Mouse (Mus musculus): Measurements from ENCODE around the gene Dhdh. TPM values are rescaled to one million over a fixed set of nuclear protein-coding genes. Genes with fewer than 3 reads are reported as not detected.
"Not testable (repeated sequence)": the region's sequence is repeated elsewhere in the genome, so short reads cannot be mapped to it uniquely, and the experiment has no call there.

The Dhdh gene
- polyA plus RNA-seq, 1 experiment from 2014 or later = 1.5 TPM

DNA sequence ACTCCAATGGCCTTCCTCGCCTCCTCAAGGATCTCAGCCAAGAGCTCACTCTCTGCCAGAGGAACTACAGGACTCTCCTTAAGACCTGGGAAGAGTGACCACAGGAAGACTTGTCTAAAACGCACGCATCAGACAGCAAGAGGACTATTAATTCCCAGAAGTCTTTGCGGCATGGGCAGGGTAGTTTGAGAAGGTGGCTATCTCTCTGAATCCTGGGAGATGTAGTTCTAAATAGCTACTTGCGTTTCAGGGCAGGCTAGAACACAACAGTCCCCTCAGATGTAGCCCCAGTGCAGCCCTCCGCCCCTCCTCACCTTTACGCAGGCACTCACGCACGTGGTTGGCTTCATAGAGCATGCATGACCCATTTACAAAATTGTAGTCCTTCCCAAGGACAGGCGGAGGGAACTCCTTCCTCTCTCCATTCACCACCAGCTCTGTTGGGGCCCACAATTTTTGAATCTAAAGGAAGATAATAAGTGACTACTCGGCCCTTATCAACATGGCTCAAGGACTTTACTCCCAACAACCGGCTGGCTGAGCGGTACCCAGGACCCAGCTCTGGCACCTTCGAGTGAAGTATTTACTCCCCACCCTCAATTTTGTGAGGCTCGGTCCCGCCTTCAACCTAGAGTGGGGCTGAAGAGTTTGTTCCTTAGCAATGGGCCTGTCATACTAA, 13.2 kb downstream of the Dhdh start:
- DNase-seq (ENCODE audit: low spot score) = no peak

DNA sequence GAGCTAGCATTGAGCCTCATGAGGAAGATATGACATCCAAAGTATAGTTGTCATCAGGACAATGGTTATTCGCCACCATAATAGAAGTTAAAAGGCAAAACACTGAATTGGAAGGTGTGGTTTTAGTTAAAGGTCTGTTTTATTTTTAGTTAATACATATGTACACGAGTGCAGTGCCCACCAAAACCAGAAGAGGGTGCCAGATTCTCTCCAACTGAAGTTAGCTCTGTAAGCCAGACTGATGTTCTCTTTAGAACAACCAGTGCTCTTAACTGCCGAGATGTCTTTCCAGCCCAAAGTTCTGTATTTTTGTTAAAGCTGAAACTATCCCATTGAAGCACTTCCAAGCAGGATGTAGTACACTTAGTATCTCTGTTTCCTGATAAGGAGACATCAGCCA, 17.7 kb downstream of the Dhdh start:
- DNase-seq (ENCODE audit: low spot score) = peak; percentile 77

GRCm38 (mm10) chr7:45467090-45467670, 21.4 kb downstream of the Dhdh start:
- no peak for DNase-seq (ENCODE audit: low spot score)

DNA sequence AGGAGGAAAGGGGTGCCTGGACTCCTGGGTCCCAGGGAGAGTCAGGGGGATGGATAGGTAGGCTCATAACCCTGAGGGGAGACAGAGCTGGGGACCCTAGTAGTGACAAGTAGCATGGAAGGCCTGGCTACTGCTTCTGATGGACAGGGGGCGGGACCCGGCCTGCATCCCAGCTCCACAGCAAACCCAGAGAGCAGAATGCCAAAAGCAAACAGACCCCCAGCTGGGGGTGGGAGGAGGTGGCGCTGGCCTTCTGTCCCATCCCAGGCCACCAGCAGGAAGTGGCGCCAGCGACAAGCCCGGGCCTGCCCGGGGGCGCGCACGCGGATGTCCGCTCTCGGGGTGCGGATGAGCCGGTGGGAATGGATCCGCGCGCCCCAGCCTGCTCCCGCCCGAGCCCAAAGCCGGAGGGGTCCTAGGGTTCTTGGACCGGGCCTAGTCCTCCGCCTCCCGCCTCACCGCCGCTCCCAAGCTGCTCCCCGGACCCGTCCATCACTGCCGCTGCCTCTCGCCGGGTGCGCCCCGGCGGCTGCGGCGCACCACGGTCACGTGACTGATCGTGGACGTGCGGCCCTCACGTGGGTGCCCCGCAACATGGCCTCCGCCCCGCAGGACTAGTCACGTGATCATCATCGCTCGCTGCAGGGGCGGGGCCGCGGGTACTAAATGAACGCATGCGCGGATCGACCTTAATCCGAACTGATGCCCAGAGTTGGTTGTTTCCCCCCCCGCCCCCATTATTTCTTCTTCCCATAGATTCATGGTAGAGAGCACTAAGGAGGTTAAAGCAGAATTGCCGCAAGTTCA, 22.1 kb downstream of the Dhdh start, which contains the start of gene Bax:
Gene Bax (minus strand): TSS at position 616 of the 807 bp plus-strand sequence.
- DNase-seq (ENCODE audit: low spot score) = peak; percentile 95

GRCm38 (mm10) chr7:45465549-45465948, 23.1 kb downstream of the Dhdh start:
- no peak for DNase-seq (ENCODE audit: low spot score)

DNA sequence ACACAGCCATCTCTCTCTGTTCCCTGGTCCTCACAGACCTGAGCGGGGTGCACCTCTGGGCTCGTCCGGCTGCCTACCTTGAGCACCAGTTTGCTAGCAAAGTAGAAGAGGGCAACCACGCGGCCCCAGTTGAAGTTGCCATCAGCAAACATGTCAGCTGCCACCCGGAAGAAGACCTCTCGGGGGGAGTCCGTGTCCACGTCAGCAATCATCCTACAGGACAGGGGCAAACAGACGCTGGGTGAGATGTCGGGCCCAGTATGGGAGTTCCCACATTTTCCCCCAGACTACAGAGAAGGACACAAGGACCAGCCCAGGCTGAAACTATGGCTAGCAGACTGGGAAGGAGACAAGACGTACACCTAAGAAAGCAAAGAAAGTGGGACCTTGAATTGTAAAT, 23.5 kb downstream of the Dhdh start:
- DNase-seq (ENCODE audit: low spot score) = no peak

DNA sequence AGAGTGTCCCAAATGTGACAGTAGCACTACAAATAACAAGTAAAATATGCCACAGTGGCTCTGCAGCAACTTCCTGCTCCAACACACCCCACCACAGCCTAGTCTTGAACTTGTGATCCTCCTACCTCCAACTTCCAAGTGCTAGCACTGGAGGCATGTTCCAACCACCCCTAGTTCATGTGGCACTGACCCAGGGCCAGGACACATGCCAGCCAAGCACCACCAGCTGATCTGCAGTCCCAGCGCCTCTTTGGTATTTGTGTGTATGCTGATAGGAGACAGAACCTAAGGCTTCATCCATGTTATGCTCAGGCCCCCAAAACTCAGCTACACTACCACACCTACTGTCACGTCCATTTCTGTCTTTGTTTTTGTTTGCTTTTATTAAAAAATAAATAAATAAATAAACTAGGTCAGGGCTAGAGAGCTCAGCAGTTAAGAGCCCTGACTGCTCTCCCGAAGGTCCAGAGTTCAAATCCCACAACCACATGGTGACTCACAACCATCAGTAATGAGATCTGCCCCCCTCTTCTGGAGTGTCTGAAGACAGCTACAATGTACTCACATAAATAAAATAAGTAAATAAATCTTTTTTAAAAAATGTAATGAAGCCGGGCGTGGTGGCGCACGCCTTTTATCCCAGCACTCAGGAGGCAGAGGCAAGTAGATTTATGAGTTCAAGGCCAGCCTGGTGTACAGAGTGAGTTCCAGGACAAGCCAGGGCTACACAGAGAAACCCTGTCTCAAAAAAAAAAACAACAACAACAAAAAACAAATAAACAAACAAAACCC, 24.4 kb downstream of the Dhdh start:
- DNase-seq (ENCODE audit: low spot score) = no peak

GRCm38 (mm10) chr7:45462868-45463267, 25.7 kb downstream of the Dhdh start:
- DNase-seq (ENCODE audit: low spot score) = not testable (repeated sequence)

DNA sequence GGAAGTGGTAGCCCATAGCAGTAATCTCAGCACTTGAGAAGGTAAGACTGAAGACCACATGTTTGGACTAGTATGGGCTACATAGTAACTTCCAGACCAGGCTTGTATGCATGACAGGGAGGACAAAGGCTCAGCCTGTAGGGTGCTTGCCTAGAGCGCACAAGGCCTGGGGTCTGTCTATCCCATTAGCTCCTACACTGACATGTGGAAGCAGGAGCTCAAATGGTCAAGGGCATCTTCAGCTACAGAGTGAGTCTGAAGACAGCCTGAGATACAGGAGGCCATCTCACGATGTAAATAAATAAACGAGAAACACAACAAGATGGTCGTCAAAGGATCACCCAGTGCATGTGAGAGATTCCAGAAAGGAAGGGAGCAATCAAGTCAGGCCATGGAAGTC, 26.3 kb downstream of the Dhdh start:
- DNase-seq (ENCODE audit: low spot score) = no peak

GRCm38 (mm10) chr7:45461781-45462180, 26.8 kb downstream of the Dhdh start:
- DNase-seq (ENCODE audit: low spot score) = no peak

GRCm38 (mm10) chr7:45461326-45461725, 27.3 kb downstream of the Dhdh start:
- no peak for DNase-seq (ENCODE audit: low spot score)

GRCm38 (mm10) chr7:45460860-45461314, 27.7 kb downstream of the Dhdh start:
- no peak for DNase-seq (ENCODE audit: low spot score)

DNA sequence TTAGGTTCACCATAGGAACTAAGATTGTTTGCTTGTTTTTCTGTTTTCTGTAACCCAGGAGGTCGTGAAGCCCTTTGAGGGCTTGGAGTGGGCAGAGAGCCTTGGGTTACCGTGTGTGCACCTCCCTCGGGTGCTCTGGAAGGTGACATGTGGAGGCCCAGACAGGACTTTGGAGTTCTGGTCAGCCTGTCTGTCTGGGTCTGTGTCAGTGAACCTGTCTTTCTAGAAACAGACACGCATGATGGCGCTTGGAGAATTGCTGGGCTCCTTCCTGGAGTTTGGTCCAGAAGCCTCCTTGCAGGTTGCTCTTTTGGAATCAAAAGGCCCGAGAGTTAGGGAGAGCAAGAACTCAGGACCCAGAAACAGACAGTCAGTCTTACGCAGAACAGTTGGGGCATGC, 28.2 kb downstream of the Dhdh start:
- no peak for DNase-seq (ENCODE audit: low spot score)

DNA sequence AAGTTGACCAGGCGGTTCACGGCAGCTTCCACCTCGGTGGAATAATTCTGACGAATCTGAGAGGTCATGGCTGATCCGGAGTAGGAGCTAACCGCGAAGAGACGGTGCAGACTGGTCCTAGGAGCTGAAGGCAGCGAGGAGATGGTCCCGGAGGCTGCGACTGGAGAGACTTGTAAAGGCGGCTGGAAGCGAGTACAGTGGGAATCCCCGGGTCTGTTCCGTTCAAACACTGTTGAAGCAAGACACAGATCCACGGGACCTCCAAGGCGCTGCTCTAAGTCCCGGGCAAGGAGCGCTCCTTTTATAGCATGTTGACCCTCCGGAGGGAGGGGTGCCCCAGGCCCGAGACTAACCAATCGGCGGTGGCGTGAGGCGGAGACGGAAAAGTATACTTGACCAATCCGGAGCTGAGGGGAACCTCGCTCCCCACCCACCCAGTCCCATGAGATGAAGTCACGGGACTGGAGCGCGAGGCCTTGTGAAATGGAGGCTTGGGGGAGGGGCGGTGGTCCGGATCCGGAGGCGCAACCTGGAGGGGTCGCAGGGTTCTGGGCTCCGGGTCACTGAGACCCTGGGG, 29.0 kb downstream of the Dhdh start, which contains the start of gene Ftl1:
Gene Ftl1 (minus strand): TSS at position 321 of the 577 bp plus-strand sequence.
- DNase-seq (ENCODE audit: low spot score) = peak; percentile 99

GRCm38 (mm10) chr7:45458748-45459563, 29.6 kb downstream of the Dhdh start:
- DNase-seq (ENCODE audit: low spot score) = peak; percentile 89

- DNase-seq (ENCODE audit: low spot score) = no peak
Measured at GRCm38 (mm10) chr7:45457204-45458060, 31.2 kb downstream of the Dhdh start.

DNA sequence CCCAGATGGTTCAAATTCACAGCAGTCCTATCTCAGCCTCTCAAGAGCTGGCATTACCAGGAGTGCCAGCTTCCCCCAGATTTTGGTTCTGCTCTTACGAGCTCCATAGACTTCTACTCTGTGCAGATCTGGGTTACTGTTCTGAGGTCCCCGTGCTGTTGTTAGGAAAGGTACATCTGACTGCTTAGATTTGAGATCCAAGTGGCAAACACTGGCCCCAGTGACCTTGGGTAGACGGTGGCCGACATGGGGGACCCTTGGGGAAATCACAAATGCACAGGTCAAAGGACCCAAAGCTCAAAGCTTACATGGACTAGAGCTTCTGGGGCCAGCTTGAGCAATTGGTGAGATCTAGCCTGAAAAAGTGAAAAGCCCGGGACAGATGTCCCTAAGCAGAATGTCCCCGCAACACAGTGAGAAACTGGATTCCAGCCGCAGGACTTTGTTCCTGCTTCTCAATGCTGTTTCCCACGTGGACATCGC, 31.8 kb downstream of the Dhdh start:
- DNase-seq (ENCODE audit: low spot score) = no peak

DNA sequence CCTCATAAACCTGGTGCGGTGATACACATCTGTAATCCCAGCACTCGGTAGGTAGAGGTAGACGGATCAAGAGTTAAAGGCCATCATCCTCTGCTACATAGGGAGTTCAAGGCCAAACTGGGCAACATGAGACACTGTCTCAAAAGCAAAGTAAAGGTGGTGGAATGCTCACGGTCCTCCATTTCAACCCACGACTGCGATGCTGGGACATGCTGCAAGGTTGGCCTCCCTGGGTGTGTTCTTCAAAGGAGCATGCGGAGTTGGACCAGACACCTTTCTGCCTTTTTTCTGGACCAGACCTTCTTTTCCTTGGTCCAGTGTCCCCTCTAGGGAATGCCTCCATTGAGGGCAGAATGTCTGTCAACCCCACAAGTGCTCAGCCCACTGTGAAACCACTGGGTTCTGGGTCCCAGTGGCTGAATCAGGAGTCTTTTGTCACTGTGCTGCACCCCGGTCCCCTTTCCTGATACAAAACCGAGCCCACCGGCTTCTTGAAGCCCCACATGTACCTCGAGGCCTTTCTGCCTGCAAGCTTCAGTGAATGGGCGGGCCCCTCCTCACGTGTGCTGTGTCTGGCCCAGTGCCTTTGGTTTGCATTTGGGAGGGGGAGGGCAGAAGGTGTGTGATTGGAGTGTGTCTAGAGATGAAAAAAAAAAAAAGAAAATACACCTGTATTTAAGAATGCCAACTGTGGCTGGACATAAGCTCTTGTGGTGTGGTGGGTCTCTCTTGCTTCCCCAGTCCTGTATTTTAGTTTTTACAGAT, 32.5 kb downstream of the Dhdh start:
- no peak for DNase-seq (ENCODE audit: low spot score)
